Mouse (Mus musculus) testis, adult 2 months (tissue): ENCODE measurements around the gene Nup214.

Experiments used
- CTCF ChIP-seq: fragments of 200-500 bp; IDR thresholded peaks from 2 replicates; pipeline ENCODE4 v1.5.1; 2012; ENCODE audit warnings: low read depth, mild to moderate bottlenecking, inconsistent platforms, low read length, moderate library complexity; ENCODE audit not compliant: control insufficient read depth, insufficient read depth, insufficient replicate concordance
- POLR2A ChIP-seq: fragments of 200-500 bp; IDR thresholded peaks from 2 replicates; pipeline ENCODE4 v1.6.1; 2012; ENCODE audit warnings: low read depth, mild to moderate bottlenecking, inconsistent platforms, low read length, moderate library complexity; ENCODE audit not compliant: control insufficient read depth

DNA sequence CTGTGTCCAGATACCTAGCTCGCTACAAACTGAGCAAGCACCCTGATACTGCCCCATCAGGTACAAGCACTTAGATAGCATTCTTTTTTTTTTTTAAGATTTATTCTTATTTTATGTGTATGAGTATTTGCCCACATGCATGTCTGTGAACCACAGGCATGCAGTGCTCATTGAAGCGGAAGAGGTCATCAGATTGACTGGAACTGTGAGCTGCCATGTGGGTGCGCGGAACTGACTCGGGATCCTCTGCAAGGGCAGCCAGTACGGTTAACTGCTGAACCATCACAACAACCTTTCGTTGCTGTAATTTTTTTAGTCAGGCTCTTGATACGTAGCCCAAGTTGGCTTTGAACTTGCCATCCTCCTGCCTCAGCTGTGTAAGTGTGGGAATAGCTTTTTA, 13.2 kb upstream of the Nup214 start:
- TF ChIP-seq POLR2A, result no peak
- no peak for TF ChIP-seq CTCF
